Mouse (Mus musculus): ENCODE measurements around the gene Elf2.

DNA sequence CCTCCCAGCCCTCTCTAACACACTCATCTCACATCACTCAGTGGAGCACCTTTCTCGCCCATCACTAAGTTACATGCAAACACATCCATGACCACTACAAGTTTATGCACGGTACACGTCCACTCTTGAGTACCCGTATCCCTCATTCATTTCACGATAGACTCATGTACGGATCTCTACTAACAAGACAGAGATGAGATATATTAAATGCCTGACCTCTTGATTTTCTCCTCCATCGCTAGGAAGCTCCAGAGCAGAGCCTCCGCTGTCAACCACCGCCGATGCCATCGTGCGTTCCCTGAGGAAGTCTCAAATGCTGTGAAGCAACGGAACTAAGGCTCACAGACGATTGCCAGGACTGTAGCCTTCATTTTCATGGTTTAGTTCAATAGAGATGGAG is 17.5 kb downstream of the Elf2 start:
- TF ChIP-seq CTCF (IDR thresholded peaks at IDR 0.05; ENCODE audit: low read depth, low read length), result no peak
- TF ChIP-seq TAL1 (conservative IDR thresholded peaks at IDR 0.05; ENCODE audit: low read depth, low read length), result no peak

Measured in G1E (cell line).